Mouse (Mus musculus) adrenal gland, postnatal 36 days (tissue): ENCODE measurements around the gene C1ra. TPM values are rescaled to one million over a fixed set of nuclear protein-coding genes. Genes with fewer than 3 reads are reported as not detected.
"Not testable (repeated sequence)": the region's sequence is repeated elsewhere in the genome, so short reads cannot be mapped to it uniquely, and the experiment has no call there.

Experiments
- DNase-seq, 2 experiments: peaks; one replicate each; pipeline ENCODE4 v3.0.0; 2021; ENCODE audit warnings: mixed read lengths in 1 of 2
- long read RNA-seq, 2 experiments: library from polyadenylated mRNA; stranded (forward); transcript quantifications; one replicate each; pipeline ENCODE4 v2.0.0; 2021; ENCODE audit warnings: borderline sequencing depth in 2 of 2
- total RNA-seq, 2 experiments: library from RNA; stranded (reverse); gene quantifications; 2 replicates each; pipeline ENCODE4 v1.2.3; 2021

C1ra gene
- 10 to 100 TPM; 38.7 to 52.4 TPM for total RNA-seq
- long read RNA-seq, experiment 1, transcript C1ra-201 (11 exons, 2,981 nt) = major isoform, 23 of 53 reads
- long read RNA-seq, experiment 1, partial matches to known transcripts = 30 of 53 reads
- long read RNA-seq, experiment 1, other reads (novel, unspliced or antisense) = 0 of 53 reads
- long read RNA-seq, experiment 2, transcript C1ra-201 (11 exons, 2,981 nt) = major isoform, 21 of 32 reads
- long read RNA-seq, experiment 2, partial matches to known transcripts = 3 of 32 reads
- long read RNA-seq, experiment 2, other reads (novel, unspliced or antisense) = 8 of 32 reads

- peak; percentile 65 to 70 for DNase-seq
Measured at GRCm38 (mm10) chr6:124512355-124512836, at the start of gene C1ra. C1ra (plus strand) TSS chr6:124512405.

GRCm38 (mm10) chr6:124463881-124464291 is 48.3 kb upstream of the C1ra start:
- DNase-seq = no peak

- DNase-seq = peak; percentile 85 to 89
Measured at GRCm38 (mm10) chr6:124464305-124465271, 47.6 kb upstream of the C1ra start, which contains the start of gene Clstn3. Clstn3 (minus strand) TSS chr6:124464794.

GRCm38 (mm10) chr6:124465299-124465698 is 46.9 kb upstream of the C1ra start:
- DNase-seq = no peak

- DNase-seq = no peak
Measured at GRCm38 (mm10) chr6:124465729-124466128, 46.5 kb upstream of the C1ra start.

- peak; percentile 64 for DNase-seq
Measured at GRCm38 (mm10) chr6:124471121-124471520, 41.1 kb upstream of the C1ra start.

GRCm38 (mm10) chr6:124471783-124472638 is 40.2 kb upstream of the C1ra start:
- not testable (repeated sequence) for DNase-seq

GRCm38 (mm10) chr6:124472801-124473200 is 39.4 kb upstream of the C1ra start:
- peak; percentile 60 to 67 for DNase-seq

GRCm38 (mm10) chr6:124474621-124475020 is 37.6 kb upstream of the C1ra start:
- DNase-seq = no peak

GRCm38 (mm10) chr6:124475335-124476075 is 36.7 kb upstream of the C1ra start:
- not testable (repeated sequence) for DNase-seq

- DNase-seq = no peak
Measured at GRCm38 (mm10) chr6:124476216-124476615, 36.0 kb upstream of the C1ra start.

GRCm38 (mm10) chr6:124476796-124477195 is 35.4 kb upstream of the C1ra start:
- DNase-seq = no peak

- no peak for DNase-seq
Measured at GRCm38 (mm10) chr6:124477221-124477655, 35.0 kb upstream of the C1ra start.

GRCm38 (mm10) chr6:124477922-124478651 is 34.1 kb upstream of the C1ra start:
- DNase-seq = no peak

- no peak for DNase-seq
Measured at GRCm38 (mm10) chr6:124478874-124479572, 33.2 kb upstream of the C1ra start.

- DNase-seq = no peak
Measured at GRCm38 (mm10) chr6:124479573-124479930, 32.7 kb upstream of the C1ra start.

GRCm38 (mm10) chr6:124480295-124480694 is 31.9 kb upstream of the C1ra start:
- peak in 1 of 2 experiments; percentile 39 for DNase-seq

- DNase-seq = peak; percentile 63 to 75
Measured at GRCm38 (mm10) chr6:124481571-124481970, 30.6 kb upstream of the C1ra start.

- not testable (repeated sequence) for DNase-seq
Measured at GRCm38 (mm10) chr6:124483831-124484230, 28.4 kb upstream of the C1ra start.

- DNase-seq = peak; percentile 64 to 66
Measured at GRCm38 (mm10) chr6:124484851-124485250, 27.4 kb upstream of the C1ra start.
